Mouse (Mus musculus) MEL-GATA-1-ER (cell line): Measurements from ENCODE around the gene Ggt5.
"Not testable (repeated sequence)": the region's sequence is repeated elsewhere in the genome, so short reads cannot be mapped to it uniquely, and the experiment has no call there.

Source experiments
- DNase-seq: peaks from one replicate; pipeline ENCODE4 v3.0.0-alpha.2; 2012; ENCODE audit warnings: low read depth; ENCODE audit errors: extremely low read depth

The Ggt5 gene

DNA sequence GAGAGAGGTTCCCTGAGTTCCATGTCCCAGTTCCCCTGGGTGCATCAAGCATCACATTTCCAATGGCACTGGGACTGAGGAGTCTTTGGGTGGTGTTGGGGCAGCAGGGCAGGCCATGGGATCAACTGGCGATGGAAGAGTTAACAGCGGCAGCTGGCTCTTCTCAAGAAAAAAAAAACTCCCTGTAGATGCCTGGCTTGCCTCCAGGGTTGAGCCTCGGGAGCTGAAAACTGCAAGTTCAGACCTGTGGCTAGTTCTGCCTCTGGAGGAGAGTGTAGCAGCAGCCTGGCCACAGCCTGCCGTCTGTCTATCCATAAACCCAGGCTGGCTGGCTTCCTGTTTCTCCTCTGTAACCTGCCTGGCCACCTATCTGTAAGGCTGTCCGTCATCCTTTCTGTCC, at the start of gene Ggt5:
Ggt5 (plus strand) TSS at position 212 of the 400 bp plus-strand sequence.
- no peak for DNase-seq

DNA sequence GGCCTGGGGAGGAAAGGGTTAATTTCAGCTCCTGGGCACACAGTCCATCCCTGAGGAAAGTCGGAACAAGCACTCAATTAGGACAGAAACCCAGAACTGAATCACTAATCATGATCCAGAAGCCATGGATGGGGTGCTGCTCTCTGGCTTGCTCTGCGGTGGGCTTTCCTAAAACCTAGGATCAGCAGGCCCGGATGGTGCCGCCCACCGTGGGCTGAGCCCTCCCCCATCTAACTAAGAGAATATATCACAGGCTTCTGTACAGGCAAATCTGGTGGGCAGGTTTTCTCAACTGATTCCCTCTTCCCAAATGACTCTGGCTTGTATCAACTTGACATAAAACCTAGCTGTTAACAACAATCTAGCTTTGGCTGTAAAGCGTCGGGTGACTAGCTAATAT, 41.2 kb upstream of the Ggt5 start:
- no peak for DNase-seq

DNA sequence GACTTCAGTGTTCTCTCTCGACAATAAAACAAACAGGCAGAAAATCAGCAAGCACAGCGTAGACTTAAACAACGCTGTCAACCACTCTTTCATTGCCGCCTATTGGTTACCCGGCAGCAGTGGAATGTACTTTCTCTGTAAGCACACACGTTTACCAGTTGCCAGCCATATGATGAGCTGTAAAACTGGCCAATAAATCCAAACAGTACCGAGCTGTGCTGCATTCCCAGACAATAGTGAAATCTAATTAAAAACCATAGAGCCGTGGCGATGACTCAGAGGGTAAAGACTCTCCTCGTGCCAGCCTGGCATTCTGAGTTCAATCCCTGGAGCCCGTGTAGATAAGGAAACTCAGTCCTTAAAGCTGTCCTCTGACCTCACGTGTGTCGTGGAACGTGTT, 40.7 kb upstream of the Ggt5 start:
- DNase-seq, result no peak

DNA sequence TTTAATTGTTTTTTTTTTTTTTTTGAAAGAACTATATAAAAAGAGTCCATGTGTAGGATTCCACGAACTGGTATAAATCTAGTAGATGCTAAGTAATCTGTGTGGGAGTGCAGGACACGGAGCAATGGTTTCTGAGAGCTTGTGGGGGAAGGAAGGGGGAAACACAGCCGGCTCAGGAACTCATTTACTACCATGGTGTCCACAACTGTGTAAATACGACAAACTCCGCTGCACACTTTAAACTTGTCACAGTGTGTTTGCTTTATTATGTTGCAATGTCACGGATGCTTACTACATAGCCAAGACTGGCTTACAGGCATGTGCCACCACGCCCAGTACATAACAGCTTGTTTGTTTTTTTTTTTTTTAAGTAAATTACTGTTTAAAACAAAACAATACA, 39.3 kb upstream of the Ggt5 start:
- no peak for DNase-seq

DNA sequence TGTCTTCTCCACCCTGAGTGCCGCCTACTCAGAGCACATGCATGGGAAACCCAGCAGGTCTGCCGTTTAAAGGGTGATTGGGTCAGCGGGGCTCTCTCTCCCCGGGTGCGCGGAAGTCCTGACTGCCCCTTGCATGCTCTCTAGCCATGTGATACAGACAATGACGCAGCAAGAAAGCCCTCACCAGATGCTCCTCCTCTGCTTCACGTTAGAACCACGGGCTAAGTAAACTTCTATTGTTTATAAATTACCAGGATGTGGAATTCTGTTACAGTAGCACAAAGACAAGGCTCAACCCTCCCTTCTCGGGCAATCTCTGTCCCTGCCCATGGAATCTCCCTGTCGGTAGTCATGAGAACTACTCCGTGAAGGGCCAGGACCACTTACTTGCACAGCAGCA, 38.0 kb upstream of the Ggt5 start:
- DNase-seq, result no peak

DNA sequence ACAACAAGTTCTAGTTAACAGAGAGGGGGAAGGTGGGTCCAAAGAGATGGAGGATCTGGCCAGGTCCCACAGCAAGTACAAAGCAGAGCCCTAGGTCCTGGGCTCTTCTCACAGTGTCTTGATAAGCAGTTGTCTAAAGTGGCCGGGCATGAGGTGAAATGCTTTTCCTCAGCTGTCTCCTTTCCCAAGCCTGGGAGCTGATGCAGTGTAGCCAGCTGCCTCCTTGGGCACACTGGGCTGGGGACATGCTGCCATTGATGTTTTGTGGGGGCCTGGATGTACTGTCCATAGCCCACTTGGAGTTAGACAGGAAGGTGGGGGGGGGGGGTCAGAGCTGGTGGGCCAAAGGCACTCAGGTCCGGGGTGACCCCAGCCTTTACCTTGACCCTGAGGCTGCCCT, 37.0 kb upstream of the Ggt5 start:
- DNase-seq, result no peak

DNA sequence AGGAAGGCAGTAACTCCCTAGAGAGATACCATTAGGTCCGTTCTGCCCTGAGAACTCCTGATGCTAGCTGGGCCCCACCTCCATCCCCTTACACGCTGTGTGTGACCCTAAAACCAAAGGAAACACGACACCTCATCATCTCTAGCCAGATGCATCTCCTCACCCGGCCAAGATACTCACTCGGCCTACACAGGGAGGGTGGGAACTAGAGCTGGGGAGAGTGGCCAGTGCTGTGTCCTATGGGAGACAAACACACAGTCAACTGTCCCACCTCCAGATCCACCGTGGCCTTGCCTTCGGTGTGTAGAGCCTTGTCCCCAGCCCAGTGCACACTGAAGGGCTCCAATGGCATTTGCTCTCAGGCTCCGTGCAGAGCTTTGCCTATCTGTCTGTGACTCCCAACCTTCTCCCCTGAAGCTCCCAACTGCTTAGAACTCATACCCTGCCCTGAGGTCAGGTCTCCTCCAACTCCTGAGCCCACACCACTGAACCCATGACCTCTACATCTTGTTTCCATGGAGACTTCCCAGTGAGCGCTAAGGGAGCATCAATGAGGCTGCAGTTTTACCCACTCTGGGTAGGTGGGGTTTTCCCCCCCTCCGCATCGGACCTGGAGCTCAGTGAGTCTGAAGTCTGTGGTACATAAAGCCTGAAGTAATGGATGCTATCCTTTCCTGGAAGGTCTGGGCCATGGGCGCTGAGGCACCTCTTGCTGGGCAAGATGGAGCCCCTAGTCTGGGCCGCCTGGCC, 36.3 kb upstream of the Ggt5 start:
- no peak for DNase-seq

DNA sequence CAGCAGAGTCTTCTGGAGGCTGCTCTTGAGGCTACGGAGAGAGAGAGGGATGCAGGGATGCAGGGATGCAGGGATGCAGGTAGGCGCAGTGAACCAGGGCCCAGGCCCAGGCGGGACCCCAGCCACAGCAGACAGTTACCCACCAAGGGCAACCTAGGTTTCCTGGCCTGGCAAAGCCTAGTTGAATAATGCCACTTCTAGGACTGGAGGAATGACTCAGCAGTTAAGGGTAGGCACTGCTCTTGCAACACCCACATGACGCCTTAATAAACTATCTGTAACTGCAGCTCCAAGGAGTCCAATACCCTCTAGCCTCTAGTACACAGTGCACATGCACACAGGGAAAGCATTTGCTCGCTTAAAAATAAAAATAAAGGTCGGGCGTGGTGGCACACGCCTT, 35.0 kb upstream of the Ggt5 start:
- DNase-seq, result no peak

DNA sequence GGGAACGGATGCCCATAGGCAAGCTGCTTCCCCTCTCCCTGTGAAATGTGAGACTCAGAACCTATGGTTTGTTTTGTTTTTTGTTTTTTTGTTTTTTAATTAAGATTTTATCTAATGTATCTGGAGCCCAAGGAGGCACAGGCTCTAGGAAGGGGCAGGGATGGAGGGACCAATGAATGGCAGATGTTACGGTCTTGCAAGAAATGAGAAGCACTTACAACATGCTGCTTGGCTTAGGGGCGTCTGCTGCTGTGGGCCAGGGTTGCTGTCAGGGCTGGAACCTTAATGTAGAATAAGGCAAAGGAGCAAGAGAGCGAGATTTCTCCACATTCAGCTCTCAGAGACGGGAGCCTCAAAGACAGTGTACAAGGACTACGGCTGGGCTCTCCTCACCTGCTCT, 33.6 kb upstream of the Ggt5 start:
- DNase-seq, result no peak

DNA sequence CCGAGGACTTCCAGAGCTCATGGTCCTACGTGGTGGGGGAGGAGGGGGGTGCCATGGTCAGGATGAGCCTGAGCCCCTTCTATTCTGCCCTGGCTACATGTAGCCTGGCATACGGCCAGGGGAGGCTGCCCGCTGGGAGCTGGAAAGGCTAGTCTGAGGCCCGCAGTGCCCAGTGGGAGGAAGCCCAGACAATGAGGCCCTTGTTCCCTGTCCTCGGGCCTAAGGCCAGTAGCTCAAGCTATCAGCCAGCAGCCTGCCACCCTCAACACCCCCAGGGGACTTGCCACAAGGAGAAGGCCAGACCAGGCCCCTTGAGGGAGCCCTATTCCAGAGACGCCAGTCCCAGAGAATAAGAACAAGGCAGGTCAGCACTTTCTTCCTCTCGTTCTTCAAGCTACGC, 33.1 kb upstream of the Ggt5 start:
- DNase-seq, result no peak

DNA sequence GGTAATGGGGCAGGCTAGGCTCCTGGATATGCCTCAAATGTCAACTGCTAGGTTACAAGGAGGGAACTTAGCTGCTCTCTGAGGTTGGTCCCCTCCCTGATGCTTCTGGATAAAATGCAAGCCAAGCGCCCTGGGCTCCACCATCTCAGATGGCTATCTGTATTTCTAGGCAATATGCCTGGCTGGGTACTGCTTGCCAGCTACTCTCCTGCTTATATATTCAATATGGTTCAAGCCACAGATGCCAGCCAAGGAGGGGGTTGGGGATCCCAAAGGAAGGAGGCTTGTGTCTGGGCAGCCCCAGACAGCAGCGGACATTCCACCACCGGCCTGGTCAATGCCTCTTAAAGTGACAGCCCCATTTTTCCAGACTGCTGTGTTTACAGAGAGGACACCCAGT, 30.6 kb upstream of the Ggt5 start:
- no peak for DNase-seq

DNA sequence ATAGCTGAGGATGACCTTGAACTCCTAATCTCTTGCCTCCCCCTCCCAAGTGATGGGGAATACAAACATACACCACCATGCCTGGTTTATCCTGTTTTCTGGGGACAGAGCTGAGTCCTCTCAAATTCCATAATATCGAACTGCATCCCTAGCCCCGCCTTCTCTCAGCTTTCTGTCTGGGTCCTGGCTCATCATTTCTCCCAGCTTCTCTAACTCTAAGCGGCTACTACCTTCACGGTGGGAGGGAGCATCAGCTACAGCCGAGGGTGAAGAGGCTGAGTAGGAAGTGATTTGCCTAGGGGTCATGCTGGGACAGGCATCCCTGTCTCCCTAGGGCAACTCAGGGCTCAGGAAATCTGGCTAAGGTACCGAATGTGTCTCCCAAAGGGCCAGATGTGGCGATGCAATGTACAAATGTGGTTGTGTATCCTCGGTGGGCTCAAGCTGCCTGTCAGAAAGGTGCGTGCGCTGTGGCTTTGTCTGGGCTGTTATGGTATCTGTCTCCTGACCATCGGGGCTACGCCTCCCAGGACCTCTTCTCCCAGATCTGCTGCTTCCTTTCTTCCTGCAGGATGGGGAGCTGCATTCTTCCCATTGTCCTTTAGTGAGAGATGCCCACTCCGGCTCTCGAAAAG, 30.0 kb upstream of the Ggt5 start:
- DNase-seq, result no peak

DNA sequence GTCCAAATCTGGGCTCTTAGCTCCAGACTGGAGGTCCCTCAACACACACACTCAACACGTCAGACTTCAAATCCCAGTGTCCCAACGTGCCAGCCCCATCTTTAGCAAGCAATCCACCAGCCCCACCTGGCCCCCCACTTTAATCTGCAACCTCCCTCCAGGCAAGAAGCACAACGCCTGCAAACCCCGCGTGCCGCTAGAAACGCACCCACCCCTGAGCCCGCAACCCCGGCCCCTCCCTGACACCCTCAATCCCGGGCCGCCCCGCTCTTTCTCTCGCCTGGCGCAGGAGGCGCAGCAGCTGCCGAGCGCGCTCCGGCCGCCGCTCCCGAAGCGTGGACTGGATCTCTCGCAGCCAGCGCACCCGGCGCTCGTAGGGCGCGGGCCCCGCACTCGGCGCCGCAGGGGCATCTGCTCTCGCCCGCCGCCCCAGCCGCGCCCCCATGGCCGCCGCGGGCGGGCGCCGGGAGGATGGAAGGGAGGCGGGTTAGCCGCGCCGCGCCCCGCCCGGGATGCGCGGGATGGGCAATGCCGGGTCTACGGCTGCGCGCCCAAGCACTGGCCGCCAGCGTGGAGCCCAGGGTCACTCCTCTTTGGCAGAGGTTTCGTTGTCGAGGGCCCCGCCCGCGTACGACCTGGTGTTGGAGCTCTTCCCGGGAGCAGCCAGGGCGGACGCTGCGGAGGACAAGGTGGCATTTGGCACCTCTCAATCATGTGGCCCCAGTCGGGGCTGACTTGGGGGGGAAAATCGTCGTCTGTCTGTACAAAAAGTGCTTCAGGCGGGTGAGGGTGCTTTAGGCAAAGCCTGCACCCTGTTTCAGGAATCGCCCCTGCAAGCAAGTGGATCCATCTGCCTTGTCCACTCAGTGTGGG, 29.2 kb upstream of the Ggt5 start, which contains the start of gene Lrrc75b:
Lrrc75b (minus strand) TSS at position 655 of the 873 bp plus-strand sequence.
- no peak for DNase-seq

DNA sequence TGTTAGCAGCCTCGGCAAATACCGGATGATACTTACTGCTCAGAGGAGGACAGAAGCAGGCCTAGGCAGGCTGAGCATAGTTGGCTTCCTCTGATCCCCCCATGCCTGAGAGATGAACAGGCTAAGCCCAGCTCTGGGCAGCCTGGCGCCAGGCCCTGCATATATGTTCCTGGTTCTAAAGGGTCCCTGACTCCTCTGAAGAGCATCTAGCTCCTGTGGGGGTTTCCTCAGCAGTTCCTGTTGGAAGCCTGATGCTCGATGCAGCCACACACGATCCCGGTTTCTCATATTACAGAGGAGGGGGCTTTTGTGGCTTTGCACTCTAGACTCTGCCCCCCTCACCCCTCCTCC, 28.6 kb upstream of the Ggt5 start:
- no peak for DNase-seq

DNA sequence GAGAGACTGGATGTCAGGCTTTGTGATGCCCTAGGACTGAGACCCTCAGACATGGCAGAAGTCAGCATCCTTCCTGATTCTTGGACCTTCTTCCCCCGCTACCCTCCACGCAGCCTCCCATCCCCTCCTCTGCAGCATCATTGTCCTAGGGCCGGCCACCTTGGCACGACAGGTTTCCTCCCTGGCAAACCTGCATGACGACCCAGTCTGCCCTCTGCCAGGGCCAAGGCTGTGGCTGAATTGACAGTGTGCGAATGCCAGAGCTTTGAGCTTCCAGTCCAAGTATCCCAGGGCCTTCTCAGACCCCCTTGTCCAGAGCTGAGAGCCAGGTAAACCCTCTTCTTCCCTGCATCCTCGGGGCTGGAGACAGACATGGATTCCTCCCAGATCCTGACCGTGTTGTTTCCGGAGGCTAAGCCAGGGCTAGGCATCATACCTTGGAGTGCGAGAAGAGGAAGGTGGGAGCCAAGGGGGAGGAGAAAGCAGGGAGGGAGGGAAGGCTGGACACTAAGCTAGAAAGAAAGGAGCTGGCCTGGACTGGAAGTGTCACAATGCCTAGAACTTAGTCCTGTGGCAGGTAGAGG, 28.0 kb upstream of the Ggt5 start, which contains the start of gene Ggt1:
Ggt1 (plus strand) TSS at position 534 of the 584 bp plus-strand sequence.
- DNase-seq, result no peak

DNA sequence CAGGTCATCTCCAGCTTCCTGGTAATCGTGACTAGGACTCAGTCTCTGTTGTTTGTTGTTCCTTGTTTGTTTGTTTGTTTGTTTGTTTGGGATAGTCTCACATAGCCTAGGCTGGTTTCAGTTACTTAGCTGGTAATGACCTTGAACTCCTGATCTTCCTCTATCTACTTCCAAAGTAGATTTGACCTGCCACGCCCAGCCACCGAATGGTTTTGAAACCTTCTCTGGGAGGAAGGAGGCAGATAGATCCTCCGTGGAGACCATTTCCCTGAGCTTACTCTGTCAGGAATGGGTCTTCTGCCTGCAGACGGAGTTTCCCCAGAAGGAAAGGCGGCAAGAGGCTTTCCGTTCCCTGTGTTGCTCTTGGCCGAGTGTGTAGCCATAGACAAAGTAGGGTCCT, 26.5 kb upstream of the Ggt5 start:
- no peak for DNase-seq

DNA sequence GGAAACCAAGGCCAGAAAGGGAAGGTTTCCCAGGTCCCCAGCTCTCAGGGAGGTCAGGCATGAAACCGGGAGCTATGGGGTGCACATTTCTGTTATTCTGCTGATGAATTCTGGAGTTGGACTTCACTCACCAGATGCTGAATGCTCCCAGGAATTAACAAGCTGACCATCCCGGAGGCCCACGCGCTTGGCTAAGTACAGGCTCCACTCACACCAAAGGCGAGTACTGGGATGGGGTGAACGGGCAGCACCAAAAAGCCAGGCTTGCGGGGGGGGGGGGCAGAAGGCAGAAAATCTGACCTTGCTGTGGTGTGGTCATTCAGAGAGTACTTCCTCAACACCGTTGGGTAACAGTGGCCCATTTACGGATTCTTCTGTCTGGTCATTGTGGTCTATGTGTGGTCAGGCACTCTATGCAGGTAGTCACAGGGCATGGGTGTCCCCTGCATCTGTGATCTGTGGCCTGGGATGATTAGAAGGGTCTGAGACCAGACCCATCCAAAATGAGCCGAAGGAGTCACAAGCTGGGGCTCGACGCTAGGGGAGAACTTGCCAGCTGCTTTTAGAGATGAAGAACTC, 24.4 kb upstream of the Ggt5 start:
- no peak for DNase-seq

DNA sequence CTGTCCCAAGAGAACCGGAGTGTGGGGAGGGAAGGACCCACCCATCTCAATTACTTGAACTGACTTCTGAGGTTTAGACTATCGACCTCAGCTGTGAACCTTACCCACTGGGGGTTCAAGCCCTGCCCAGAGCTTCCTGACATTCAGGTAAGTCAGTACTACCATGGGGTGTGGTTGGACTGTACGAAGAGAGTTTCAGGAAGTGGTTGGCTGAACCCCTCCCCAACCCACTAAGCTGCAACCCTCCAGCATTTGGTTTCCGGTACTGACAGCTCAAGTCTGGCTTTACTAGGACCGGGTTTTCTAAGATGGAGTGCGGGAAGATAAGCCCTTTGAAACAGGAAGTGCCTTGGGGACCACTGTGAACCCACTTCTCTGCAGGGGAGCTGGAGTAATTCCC, 23.7 kb upstream of the Ggt5 start:
- peak; percentile 91 for DNase-seq

DNA sequence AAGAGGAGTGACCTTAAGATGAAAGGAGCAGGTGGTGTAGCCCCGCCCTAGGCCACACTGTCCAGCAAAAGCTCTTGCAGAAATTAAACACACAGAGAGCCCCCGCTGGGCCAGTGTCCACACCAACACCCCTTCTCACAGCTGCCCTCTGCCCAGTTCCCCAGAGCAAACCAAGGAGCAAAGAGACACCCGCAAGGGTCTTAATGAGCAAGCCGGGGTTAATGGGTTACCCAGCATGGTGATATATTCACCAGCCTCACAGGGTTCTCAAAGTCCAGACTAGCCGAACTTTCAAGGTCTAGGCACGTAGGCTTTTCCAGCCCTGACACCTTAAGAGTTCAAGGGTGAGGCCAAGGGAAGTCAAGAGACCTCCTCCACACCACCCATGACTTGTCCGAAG, 23.2 kb upstream of the Ggt5 start:
- no peak for DNase-seq

DNA sequence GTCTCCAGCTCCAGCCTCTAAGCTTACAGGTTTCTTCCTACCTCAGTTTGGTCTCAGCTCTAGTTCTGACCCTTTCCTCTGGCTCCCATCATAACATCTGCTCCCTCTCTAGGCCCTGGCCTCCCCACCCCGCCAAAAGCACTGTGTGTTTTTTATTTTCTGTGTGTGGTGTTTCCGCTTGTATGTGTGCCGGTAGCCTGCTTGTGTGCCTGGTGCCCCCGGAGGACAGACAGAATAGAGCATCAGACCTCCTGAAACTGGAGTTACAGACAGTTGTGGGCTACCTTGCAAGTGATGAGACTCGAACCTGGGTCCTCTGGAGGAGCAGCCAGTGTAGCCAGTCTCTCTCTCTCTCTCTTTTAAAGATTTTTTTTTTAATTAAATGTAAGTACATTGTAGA, 22.8 kb upstream of the Ggt5 start:
- DNase-seq, result no peak

DNA sequence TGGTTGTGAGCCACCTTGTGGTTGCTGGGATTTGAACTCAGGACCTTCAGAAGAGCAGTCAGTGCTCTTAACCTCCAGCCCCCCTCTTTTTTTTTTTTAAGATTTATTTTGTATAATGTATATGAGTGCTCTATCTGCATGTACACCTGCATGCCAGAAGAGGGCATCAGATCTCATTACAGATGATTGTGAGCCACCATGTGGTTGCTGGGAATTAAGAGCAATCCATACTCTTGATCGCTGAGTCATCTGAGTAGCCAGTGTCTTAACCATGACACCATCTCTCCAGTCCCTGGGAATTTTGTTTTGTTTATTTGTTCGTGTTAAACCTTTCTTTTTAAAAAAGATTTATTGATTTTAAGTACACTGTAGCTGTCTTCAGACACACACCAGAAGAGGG, 22.4 kb upstream of the Ggt5 start:
- DNase-seq, result not testable (repeated sequence)

DNA sequence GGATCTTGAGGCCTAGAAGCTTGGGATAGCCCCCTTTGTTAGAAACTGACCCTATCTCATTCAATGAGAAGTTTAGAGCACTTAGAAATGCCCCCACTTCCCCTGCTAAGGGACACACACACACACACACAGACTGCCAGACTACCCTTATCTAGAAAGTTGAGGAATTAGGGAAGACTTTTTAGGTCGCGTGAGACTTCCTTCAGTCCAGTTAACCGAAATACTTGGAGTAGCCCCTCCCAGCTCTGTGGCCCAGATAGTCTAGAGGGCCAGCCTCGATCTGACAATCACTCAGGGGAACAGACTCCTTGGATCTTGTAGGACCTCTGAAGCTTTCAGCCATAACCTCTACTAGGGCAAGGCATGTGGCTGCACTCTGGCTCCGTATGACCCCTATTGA, 21.1 kb upstream of the Ggt5 start:
- no peak for DNase-seq
